Mouse (Mus musculus) hindbrain, embryonic 10.5 days (tissue): ENCODE measurements around the gene Galntl6. TPM values are rescaled to one million over a fixed set of nuclear protein-coding genes. Genes with fewer than 3 reads are reported as not detected.
A peak's percentile ranks its signal among the peaks of the same experiment; 100 is the strongest.

Experiments
- DNase-seq: peaks from one replicate; pipeline ENCODE4 v3.0.0-alpha.2; 2017; ENCODE audit warnings: low spot score
- H3K27ac ChIP-seq: fragments of 300-500 bp; sonication (generic); 2 replicates; pipeline ENCODE4 v1.5.1; 2016; ENCODE audit warnings: mild to moderate bottlenecking, moderate library complexity
- H3K27me3 ChIP-seq: fragments of 300-500 bp; sonication (generic); 2 replicates; pipeline ENCODE4 v1.6.1; 2016; ENCODE audit warnings: mild to moderate bottlenecking; ENCODE audit not compliant: poor library complexity, insufficient read depth, severe bottlenecking
- H3K36me3 ChIP-seq: fragments of 300-500 bp; sonication (generic); 2 replicates; pipeline ENCODE4 v1.6.1; 2016; ENCODE audit warnings: mild to moderate bottlenecking, moderate library complexity
- H3K4me1 ChIP-seq: fragments of 300-500 bp; sonication (generic); replicated peaks from 2 replicates; pipeline ENCODE4 v1.6.1; 2016; ENCODE audit warnings: mild to moderate bottlenecking
- H3K4me3 ChIP-seq: fragments of 300-500 bp; sonication (generic); 2 replicates; pipeline ENCODE4 v1.5.1; 2016; ENCODE audit warnings: mild to moderate bottlenecking, moderate library complexity
- H3K9me3 ChIP-seq: fragments of 300-500 bp; sonication (generic); 2 replicates; pipeline ENCODE4 v1.6.1; 2016; ENCODE audit warnings: mild to moderate bottlenecking, moderate library complexity
- WGBS: fragments of 180-500 bp; shearing (Covaris S2); methylation state at CpG from one replicate; pipeline ENCODE4 v1.1.7; 2016; 5-methylcytosine and 5-hydroxymethylcytosine counted together
- polyA plus RNA-seq: library from polyadenylated mRNA; unstranded; fragments of >200 nt; fragmentation: Nextera tagmentation; extraction: Ambion mirVana; gene quantifications from 2 replicates; pipeline ENCODE4 v1.2.1, GENCODE M21; 2016

Galntl6 gene
- polyA plus RNA-seq, 1 experiment from 2014 or later = 1.3 TPM

DNA sequence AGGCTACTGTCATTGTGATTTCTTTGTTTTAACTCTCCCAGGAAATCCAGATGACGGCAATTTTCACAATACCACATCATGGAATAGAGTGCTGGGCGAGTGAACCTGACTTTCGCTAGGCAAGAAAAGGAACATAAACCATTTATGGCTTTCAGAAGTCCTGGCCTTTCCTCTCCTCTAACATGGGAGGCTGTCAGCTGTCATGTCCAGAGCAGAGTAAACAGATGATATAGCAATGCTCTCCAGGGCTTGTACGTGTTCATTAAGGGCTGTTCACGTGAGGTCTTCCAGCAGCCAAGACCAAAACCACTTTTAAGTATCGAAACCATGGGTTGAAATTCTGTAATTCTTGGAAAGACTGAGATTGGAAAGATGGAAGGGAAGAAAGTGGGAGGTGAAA, 989.3 kb downstream of the Galntl6 start:
- Histone ChIP-seq H3K27me3 (no peaks in the 10 kb centered on the region), H3K9me3 (no peaks in the 10 kb centered on the region), H3K4me1 (peaks cover 37% of the 10 kb centered on the region), H3K4me3 (no peak overlapping the region), H3K36me3 (no peaks in the 10 kb centered on the region), H3K27ac (peak overlapping the region; percentile 57; the same call in 1 of the 2 replicates)
- 54% methylated on average over 6 of the region's 6 CpGs for WGBS
- no peak for DNase-seq

GRCm38 (mm10) chr8:57922214-57923070, 990.0 kb downstream of the Galntl6 start:
- H3K4me3 ChIP-seq = no peak overlapping the region
- peak overlapping the region; percentile 57; the same call in 1 of the 2 replicates for H3K27ac ChIP-seq
- no peaks in the 10 kb centered on the region for H3K36me3 ChIP-seq
- 59% methylated on average over 6 of the region's 6 CpGs for WGBS
- no peaks in the 10 kb centered on the region for H3K9me3 ChIP-seq
- H3K4me1 ChIP-seq = peaks cover 37% of the 10 kb centered on the region
- H3K27me3 ChIP-seq = no peaks in the 10 kb centered on the region
- no peak for DNase-seq

GRCm38 (mm10) chr8:57920326-57920903, 992.0 kb downstream of the Galntl6 start:
- Histone ChIP-seq H3K27me3 (no peaks in the 10 kb centered on the region), H3K4me1 (peaks cover 37% of the 10 kb centered on the region), H3K36me3 (no peaks in the 10 kb centered on the region), H3K27ac (no peak overlapping the region), H3K4me3 (no peak overlapping the region), H3K9me3 (no peaks in the 10 kb centered on the region)
- DNase-seq = no peak
- WGBS = 78% methylated on average over 3 of the region's 3 CpGs

- no peaks in the 10 kb centered on the region for H3K27me3 ChIP-seq
- WGBS = 59% methylated on average over 9 of the region's 9 CpGs
- no peak overlapping the region for H3K4me3 ChIP-seq
- peaks cover 34% of the 10 kb centered on the region for H3K4me1 ChIP-seq
- H3K9me3 ChIP-seq = no peaks in the 10 kb centered on the region
- no peak overlapping the region for H3K27ac ChIP-seq
- H3K36me3 ChIP-seq = no peaks in the 10 kb centered on the region
- DNase-seq = no peak
These were observed 993.5 kb downstream of the Galntl6 start for GRCm38 (mm10) chr8:57918720-57919640.

DNA sequence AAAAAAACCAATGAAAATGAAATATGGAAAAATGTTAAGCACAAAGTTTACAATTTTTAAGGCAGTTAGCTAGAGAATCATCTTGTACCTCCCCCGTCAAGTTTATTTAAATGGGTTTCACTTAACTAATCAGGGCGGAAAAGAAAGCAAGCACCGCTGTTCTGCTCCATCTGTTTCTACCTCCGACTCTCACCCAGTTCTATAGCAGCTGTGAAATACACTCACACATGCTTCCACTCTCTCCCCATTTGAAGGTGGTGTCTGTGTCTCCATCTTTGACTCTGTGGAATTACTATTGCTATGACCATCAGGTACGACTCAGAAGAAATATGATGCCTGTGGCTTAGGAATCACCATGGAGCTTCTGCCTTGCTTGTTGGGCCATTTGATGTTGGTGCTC, 1019.1 kb downstream of the Galntl6 start:
- no peaks in the 10 kb centered on the region for H3K9me3 ChIP-seq
- no peaks in the 10 kb centered on the region for H3K27me3 ChIP-seq
- no peak overlapping the region for H3K4me3 ChIP-seq
- no peak overlapping the region for H3K27ac ChIP-seq
- WGBS = 91% methylated on average over 5 of the region's 5 CpGs
- no peak for DNase-seq
- no peaks in the 10 kb centered on the region for H3K36me3 ChIP-seq
- H3K4me1 ChIP-seq = no peaks in the 10 kb centered on the region

DNA sequence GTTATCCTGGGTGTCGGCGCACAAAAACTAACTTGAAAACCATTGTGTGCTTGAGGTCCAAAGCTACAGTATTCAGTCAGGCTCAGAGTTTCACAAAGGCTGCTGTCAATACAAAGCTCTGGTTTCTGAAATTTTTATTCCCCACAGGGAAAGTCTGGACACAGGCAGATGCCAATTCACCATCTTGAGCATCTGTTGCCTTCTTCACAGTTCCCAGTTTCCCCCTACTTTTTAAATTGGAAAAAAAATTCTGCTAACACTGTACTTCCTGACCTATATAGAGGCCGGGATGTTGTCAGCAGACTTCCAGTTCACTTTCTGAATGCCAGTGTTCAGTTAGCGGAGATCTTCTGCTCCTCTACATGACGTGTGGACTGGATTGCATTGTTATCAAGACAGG, 1020.3 kb downstream of the Galntl6 start:
- Histone ChIP-seq H3K9me3 (no peaks in the 10 kb centered on the region), H3K36me3 (no peaks in the 10 kb centered on the region), H3K4me3 (no peak overlapping the region), H3K4me1 (no peaks in the 10 kb centered on the region), H3K27ac (no peak overlapping the region), H3K27me3 (no peaks in the 10 kb centered on the region)
- DNase-seq = no peak
- WGBS = 89% methylated on average over 5 of the region's 5 CpGs

- no peak overlapping the region for H3K4me3 ChIP-seq
- 78% methylated on average over 4 of the region's 4 CpGs for WGBS
- no peaks in the 10 kb centered on the region for H3K36me3 ChIP-seq
- no peaks in the 10 kb centered on the region for H3K27me3 ChIP-seq
- no peaks in the 10 kb centered on the region for H3K9me3 ChIP-seq
- H3K4me1 ChIP-seq = no peaks in the 10 kb centered on the region
- H3K27ac ChIP-seq = no peak overlapping the region
- no peak for DNase-seq
These were observed 1022.3 kb downstream of the Galntl6 start for GRCm38 (mm10) chr8:57890159-57890558.

- Histone ChIP-seq H3K4me3 (no peak overlapping the region), H3K27me3 (no peaks in the 10 kb centered on the region), H3K27ac (no peak overlapping the region), H3K36me3 (no peaks in the 10 kb centered on the region), H3K9me3 (no peaks in the 10 kb centered on the region), H3K4me1 (no peaks in the 10 kb centered on the region)
- no peak for DNase-seq
These were observed 1023.6 kb downstream of the Galntl6 start for GRCm38 (mm10) chr8:57888831-57889230.

DNA sequence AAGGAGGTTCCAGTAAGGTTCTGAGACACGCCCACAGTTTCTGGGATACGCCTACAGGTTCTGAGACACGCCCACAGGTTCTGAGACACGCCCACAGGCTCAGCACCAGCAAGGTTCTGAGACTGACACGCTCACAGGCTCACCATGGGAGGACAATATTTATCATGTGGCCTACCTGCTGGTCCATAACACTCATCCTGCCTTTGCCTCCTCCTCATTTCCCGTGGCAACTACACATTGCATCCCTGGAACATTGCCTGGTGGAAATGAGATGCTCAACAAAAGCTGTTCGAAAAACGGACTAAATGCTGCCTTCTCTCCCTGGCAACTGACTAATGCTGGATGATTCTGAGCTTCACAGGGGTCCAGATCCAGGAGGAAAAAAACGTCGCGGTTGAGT, 1033.0 kb downstream of the Galntl6 start:
- WGBS = 59% methylated on average over 11 of the region's 11 CpGs

GRCm38 (mm10) chr8:57849074-57849473, 1063.4 kb downstream of the Galntl6 start:
- H3K36me3 ChIP-seq = no peaks in the 10 kb centered on the region
- H3K27me3 ChIP-seq = no peaks in the 10 kb centered on the region
- H3K27ac ChIP-seq = no peak overlapping the region
- H3K4me3 ChIP-seq = no peak overlapping the region
- H3K4me1 ChIP-seq = no peaks in the 10 kb centered on the region
- H3K9me3 ChIP-seq = no peaks in the 10 kb centered on the region
- no peak for DNase-seq

More for the DNA sequence above, 1033.0 kb downstream of the Galntl6 start:
- no peaks in the 10 kb centered on the region for H3K9me3 ChIP-seq
- H3K4me1 ChIP-seq = no peaks in the 10 kb centered on the region
- H3K27ac ChIP-seq = no peak overlapping the region
- no peaks in the 10 kb centered on the region for H3K27me3 ChIP-seq
- no peaks in the 10 kb centered on the region for H3K36me3 ChIP-seq
- H3K4me3 ChIP-seq = no peak overlapping the region
- no peak for DNase-seq

- no peak for DNase-seq
- H3K9me3 ChIP-seq = no peaks in the 10 kb centered on the region
- no peaks in the 10 kb centered on the region for H3K27me3 ChIP-seq
- H3K36me3 ChIP-seq = no peaks in the 10 kb centered on the region
- no peaks in the 10 kb centered on the region for H3K4me1 ChIP-seq
- H3K4me3 ChIP-seq = no peak overlapping the region
- WGBS = 81% methylated on average over 5 of the region's 5 CpGs
- H3K27ac ChIP-seq = no peak overlapping the region
These were observed 1069.0 kb downstream of the Galntl6 start for GRCm38 (mm10) chr8:57843461-57843860.

- WGBS = 78% methylated on average over 13 of the region's 13 CpGs
- no peak for DNase-seq
- Histone ChIP-seq H3K9me3 (no peaks in the 10 kb centered on the region), H3K27me3 (no peaks in the 10 kb centered on the region), H3K4me1 (no peaks in the 10 kb centered on the region), H3K27ac (no peak overlapping the region), H3K4me3 (no peak overlapping the region), H3K36me3 (no peaks in the 10 kb centered on the region)
These were observed 1069.7 kb downstream of the Galntl6 start for GRCm38 (mm10) chr8:57842462-57843391.
